Mouse (Mus musculus) spleen, adult 2 months (tissue): Measurements from ENCODE around the gene Olfr1164.

ENCODE experiments used
- CTCF ChIP-seq: fragments of 200-500 bp; IDR thresholded peaks from 2 replicates; pipeline ENCODE4 v1.5.1; 2011; ENCODE audit warnings: mild to moderate bottlenecking, inconsistent platforms; ENCODE audit not compliant: insufficient read depth, insufficient read length, insufficient replicate concordance; ENCODE audit errors: extremely low read depth
- POLR2A ChIP-seq: fragments of 200-500 bp; IDR thresholded peaks from 2 replicates; pipeline ENCODE4 v1.6.1; 2011; ENCODE audit warnings: low read depth, low read length, inconsistent platforms

DNA sequence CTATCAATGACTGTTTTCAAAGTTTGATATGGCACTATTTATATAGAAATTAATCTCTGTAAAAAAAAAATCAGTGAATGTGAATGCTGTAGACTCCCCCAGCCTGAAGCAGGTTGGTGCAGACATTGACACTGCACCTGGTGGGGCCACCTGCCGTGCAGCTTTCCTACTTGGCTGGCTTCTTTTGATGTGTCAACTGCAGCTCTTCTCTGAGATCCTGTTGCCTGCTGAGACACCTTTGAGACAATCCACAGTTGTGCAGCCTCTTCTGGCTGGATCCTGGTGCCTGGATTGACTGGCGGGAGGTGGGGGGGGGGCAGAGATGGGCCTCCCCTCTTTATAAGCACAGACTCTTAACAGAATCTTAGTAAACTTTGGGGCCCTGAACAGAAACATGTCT is 30.2 kb downstream of the Olfr1164 start:
- no peak for TF ChIP-seq CTCF
- no peak for TF ChIP-seq POLR2A
